Mouse (Mus musculus): ENCODE measurements around the gene Ahrr.

The Ahrr gene

DNA sequence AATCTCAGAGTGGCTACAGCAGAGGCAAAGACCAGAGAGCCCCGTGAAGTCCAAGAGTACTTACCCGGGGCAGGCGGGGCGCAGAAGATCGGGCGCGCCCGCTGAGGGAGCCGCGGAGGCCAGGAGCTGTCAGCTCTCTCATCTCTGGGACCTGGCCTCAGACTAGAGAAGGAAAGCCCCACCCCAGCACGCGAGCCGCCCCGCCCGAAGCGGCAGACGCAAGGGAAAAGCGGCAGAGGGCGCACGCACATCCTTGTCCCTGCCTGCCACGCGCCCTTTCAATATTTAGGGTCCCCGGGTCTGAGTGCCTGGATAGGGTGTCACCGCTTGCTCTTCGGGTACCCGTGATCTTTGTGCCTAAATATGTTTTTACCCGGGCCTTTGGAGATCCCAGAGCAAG, at the start of gene Ahrr:
Gene Ahrr (minus strand): TSS at position 165 of the 400 bp plus-strand sequence.
- no peak for DNase-seq (ENCODE audit: low read depth)

DNA sequence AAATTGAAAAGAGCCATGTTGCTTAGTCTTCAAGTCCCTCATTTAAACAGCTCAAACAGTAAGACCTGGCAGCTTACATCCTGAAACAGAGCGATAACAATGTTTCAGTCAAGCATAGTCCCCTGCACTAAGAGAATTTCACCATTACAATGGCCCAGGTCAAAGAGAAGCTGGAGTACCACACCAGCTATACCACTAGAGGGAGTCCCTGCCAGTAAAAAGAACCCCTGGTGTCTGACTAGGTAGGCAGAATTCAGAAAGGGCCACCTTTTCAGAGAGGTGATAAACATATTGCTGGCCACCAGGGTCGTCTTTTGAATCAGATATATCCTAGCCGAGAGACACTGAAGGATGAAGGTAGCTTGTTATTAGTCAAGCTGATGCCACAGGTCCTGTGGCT, 48.9 kb upstream of the Ahrr start:
- DNase-seq (ENCODE audit: low read depth), result peak; percentile 76

DNA sequence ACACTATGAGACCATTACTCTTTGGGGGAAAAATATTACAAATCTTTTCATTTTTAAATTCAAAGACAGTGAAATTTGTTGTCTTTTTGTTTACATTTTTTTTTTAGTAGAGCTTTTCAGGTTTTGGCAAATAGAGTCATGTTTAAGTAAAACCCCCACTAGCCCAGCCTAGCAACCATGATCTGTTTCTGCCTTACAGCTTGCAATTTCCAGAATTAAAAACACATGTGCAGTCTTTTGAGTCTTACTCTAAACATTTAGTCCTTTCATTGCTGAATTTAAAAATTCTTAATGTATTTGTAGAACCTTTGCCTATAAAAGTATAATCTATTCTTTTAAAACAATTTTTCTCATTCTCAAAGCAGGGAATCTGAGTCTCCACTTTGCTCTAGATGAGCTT, 37.2 kb upstream of the Ahrr start:
- DNase-seq (ENCODE audit: low read depth), result no peak

DNA sequence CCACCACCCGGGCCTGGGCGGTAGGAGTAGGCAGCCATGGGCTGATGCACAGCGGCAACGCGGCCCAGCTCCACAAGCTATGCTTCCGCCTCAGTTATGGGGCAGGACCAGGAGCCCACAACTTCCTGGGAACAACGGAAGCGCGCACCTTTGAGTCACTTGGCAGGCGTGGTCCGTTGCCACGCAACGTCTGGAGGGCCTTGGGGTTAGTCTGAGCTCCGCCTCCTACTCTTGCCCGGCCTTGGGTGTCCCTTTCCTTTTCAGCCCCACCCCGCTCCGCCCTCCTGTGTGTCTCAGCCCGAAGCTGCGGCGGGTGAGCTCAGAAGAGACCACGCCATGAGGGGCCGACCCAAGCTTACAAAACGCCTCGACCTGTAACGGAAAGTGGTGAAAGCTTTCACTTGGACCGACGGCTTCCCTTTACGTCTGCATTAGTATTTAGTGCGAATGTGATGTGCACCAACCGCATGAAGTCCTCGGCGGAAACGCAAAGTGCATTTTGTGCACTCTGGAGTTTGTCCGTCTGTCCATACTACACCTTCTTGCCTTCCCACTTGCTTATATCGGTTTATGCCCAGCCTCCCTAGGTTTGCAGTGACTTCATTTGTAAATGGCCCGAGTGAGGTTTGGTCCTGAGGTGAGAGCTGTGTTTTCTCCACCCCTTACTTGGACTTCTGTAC, 25.2 kb upstream of the Ahrr start, which contains the start of gene Pdcd6:
Gene Pdcd6 (minus strand): TSS at position 411 of the 680 bp plus-strand sequence.
- peak; percentile 99 for DNase-seq (ENCODE audit: low read depth)

DNA sequence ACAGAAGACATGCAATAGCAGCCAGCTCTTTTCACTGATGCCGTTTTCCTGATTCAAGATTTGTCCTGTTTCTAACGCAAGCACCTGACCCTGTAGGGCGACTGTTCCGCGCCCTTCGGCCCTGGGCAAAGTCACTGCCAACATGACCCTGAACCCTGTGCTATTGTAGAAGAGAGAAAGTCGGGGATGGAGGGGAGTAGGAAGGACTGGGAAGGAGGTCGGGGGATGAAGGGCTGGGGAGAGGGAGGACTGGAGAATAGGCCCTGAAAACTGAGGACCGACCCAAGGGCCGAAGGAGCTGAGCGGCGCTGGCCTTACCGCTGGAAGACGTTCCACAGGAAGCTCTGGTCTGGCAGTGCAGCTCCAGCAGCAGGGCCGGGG, 24.6 kb upstream of the Ahrr start:
- no peak for DNase-seq (ENCODE audit: low read depth)

DNA sequence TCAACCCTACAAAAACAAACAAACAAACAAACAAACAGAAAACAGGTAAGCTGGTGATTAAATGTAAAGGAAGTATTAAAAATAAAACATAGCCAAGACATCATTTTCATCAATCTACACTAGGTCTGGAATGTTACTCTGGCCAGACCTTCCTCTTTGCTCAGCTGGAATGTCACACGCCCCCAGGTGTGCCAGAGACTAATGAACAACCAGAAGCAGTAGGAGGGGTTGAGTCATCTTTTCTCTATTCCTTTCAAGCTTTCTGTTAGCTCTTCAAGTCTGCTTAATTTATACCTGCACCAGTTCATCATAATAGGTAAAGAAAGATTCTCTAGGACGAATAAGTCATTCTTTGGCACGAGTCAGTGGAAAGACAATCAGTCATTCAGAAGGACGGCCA, 24.3 kb upstream of the Ahrr start:
- DNase-seq (ENCODE audit: low read depth), result no peak

DNA sequence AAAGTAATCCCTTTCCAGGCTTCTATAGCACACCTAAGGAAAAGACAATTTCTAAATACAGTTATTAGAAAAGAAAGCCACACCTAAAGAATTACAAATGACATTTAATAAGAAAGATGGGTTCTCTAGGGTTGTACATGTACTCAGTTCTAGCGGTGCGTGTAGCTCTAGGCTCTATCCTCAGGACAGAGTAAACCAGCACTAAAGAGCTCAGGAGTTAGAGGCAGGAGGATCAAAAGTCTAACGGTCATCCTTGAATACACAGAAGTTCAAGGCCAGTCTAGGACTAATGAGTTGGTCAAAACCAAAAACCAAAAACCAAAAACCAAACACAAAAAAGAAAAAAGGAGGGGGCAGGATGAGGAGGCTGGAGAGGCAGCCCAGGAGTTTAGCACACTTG, 22.5 kb upstream of the Ahrr start:
- peak; percentile 36 for DNase-seq (ENCODE audit: low read depth)

DNA sequence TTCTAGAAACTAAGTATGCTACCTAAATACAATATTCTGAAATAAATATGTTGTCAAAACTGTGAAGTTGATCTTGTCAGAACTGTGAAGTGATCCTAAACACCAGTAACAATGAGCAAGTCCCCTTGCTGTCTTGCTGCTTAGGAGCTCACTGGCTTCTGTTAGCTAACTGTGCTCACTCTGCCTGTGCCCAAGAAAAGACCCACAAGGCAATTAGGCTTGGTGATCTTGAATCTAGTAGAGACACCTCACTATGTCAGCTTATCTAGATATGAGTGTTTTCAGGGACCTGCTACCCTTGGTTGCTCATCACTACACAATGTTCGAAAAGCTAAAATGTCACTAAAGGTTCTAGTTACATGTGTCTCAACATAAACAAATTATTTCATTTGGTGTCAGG, 13.6 kb upstream of the Ahrr start:
- no peak for DNase-seq (ENCODE audit: low read depth)

DNA sequence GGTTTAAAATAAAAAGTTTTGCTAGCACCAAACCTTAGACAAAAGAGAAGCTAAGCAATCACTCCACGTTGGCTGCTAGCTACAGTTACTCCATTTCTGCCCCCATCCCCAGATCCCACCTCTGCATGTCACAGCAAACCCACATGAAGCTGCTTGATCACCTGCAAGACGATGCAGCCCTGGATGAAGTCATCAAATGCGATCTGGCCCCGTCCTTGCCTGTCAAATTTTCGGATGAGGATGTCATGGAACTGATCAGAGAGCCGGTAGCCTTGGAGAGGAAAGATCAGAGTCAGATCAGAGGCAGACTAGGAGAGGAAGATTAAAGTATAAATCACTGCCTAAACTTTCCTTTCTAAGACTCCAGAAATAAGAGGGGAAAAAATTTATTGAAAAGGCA, 13.2 kb upstream of the Ahrr start:
- DNase-seq (ENCODE audit: low read depth), result no peak

DNA sequence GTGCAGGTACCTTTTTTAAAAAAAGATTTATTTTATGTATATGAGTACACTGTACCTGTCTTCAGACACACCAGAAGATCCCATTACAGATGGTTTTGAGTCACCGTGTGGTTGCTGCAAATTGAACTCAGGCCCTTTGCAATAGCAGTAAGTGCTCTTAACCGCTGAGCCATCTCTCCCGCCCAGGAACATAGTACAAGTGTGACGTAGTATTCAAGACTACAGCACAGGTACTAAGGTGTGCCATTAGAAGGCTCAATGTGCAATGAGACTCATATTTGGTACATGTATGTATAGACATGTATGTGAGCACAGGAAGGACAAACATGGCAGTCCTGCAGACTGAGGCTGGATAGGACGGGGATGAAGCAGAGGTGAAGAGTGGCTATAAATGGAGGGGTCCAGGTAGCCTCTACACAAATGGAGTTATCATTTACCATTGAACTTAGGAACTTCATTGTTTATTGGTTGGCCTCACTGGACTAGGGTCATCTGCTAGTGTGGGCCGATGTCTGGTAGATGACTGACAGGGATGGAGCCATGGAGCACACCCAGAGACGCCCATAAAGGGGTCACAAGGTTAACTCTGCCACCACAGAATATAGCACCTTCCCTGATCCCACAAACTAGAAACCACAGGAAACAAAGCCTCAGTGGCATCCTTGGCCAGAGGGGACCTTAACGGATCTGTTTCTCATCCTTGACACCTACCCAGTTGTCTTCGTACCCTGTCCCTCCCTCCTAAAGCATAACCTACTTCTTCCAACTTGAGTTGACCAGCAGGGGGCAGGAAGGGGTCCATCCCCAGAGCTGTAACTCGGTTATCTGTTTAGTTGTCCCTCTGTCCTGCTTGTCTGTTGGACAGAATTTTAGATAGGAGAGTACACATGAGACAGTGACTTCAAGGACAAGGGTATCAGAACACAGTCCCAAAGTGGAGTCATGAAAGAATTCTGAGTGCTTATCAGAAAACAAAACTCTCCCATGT, 10.2 kb upstream of the Ahrr start:
- DNase-seq (ENCODE audit: low read depth), result peak; percentile 30

DNA sequence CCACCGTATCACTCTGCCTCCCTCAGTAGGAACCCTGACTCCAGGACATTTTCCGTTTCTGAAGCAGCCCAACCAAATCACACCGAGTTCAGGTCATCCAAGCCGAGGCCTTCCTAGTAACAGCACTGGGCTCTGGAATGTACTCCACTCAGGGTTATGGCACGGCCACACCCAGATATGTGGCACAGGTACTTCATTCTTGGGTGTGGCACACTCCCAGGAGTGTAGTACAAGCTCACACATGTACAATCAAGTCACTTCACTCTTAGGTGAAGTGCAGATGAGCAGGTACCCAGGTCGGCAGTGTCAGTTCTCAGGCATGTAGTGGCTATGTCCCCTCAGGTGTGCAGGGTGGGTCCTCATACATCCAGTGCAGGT, 9.5 kb upstream of the Ahrr start:
- DNase-seq (ENCODE audit: low read depth), result no peak

DNA sequence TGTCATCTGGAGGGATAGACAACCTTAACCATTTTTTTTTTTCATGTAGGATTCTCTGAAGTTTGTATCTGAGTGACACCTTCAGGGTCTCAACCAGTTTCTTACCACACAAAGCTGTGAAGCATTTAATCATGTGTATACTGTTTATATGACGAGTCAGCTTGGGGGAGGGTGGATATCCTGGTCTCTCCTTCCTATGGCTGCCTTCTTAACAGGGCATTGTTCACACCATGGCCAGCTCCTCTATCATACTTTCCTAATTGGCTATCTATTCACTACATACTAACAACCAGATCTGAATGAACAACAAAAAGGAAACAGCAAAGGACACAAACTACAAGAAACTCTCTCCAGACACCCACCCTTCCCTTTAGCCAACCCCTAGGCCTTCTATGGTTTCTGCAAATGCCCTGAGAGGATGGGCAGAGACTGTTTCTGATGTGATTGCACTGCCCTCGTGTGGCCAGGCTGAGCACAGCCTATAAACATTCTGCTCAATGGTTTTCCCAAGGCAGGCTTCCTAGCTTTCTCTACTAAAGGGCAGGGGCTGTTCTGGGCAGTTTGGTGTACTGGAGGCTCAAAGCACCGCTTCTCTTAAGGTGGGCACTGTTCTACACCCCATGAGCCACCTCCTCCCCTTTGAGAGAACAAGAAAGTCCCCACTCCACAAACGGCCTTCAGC, 8.9 kb upstream of the Ahrr start:
- peak; percentile 68 for DNase-seq (ENCODE audit: low read depth)

DNA sequence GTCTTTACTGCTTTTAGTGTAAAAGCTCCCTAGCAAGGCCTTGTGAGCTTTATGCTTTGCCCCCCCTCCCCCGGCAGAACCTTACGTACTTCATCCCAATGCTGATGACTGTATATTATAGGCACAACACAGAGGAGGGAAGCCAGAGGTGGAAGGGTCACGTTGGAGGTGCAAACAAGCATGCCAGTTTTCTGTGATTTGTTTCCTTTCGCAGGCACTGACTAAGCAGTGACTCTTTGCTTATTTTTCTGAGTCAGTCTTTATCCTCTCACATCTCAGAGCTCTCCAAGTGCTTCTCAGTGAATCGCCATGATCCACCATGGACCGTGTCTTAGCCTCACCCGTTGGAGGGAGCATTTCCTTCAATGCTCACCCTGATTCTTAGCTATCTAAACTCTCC, 4.2 kb upstream of the Ahrr start:
- no peak for DNase-seq (ENCODE audit: low read depth)

DNA sequence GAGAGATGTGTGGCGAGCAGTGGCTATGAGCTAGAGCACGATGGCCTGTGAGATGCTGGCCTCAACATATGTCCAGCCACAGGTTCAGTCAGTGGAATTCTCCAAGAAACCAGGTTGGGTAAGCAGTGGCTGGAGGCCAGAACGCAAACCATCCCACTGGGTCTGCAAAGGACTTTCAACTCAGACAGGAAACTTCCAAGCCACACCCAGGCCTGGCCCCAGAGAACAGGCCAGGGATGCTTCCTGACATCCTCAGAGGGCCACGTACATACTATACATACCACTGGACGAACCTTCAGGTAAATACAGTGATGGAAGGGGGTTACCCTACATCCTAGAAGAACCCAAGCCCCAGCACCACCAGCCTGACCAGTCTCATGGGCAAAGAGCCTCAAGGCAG, 2.5 kb downstream of the Ahrr start:
- no peak for DNase-seq (ENCODE audit: low read depth)

DNA sequence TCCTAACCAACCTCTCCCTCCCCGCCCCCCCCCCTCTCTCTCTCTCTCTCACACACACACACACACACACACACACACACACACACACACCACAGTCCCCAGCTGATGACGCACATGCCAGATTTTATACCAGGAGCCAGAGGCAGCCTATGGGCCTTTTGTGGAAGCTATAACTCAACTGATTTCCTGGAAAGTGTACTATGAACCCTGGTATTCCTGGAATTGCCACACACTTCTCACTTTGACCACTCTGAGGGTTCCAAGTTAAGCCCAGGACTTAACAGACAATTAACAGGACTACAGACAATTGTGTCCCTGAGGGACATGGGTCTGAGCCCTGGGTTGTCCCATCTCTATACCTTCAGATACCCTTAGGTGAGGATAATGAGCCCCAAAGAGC, 9.8 kb downstream of the Ahrr start:
- no peak for DNase-seq (ENCODE audit: low read depth)

DNA sequence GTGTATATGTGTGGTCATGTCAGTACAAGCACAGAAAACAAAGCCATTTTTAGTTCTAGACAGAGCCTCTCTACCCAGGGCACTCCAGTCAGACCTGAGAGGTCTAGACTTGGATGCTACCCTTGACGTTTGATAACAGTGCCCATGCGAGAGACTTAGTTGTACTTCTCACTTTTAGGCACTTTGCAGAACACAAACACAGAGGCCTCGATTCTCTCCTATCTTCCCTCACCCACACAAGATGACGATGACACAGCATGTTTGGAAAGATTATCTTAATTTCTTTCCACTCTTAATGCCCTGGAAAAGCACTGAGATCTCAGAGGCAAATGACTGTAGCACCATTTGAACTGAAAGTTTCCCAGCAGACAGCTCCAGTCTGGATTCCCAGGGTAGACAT, 16.4 kb downstream of the Ahrr start:
- no peak for DNase-seq (ENCODE audit: low read depth)

DNA sequence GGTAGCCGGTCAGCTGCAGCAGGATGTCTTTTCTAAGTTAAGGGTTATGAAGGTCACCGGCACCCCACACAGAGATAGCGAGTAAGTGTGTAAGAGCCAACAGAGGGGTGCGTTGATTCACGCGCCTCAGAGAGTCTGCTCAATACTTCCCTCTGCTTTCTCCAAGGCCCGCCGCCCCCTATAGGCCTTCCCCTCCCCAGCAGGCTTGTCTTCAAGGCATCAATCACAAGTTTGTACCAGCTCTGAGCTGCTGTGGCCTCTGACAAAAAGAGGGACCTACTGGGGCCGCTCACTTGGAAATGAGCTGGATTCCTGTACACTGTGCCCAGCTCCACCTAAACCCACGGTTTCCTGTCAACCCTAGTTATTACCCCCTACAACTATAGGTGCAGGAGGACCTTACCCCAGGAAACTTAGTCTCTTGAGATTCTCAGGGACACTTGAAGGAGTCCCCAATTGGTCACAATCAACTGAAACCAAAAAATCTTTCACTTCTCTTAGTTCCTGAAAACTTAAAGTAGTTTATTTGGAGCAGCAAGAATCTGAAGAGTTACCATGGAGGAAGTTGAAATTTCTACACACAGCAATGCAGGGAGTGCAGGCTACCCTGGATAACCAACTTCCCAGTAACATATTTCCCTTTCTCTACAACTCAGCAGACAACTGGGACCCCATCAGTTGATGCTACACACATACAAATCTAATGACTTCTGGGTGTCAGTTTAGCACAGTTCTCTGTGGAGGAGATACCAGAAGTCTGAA, 31.7 kb downstream of the Ahrr start:
- no peak for DNase-seq (ENCODE audit: low read depth)

DNA sequence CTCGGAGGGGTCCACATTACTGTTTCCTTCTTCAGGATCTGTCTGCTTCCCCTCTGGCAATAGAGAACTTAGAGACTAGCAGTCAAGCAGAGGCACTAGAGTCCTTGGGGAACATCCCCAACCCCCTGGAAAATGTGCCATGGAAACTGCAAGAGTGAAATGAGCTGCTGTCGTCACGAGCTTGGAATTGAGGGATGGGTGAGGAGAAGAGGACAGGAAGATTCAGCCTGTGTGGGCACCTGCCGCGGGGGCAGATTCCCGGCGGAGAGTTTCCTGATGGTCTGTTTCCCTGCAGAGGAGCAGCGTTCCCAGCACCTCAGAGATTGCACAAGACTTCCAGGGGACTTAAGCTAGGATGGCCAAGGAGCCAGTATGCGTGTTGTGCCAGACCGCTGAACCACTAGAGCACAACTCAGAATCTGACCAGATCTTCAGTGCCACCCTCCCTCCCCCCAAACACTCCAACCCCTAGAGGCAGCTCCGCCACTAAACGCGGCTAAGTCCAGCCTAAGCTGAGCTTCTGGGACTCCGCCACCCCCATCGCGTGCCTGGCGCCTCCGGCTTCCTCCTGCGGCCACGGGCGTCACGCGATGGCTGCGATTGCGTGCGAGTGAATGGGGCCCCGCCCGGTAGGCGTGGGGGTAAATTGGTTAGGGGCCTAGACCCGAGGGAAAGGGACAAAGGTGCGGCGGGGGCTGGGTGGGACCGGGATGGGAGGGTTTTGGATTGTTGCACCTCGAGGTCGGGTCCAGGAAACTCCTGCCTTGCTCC, 32.5 kb downstream of the Ahrr start:
- DNase-seq (ENCODE audit: low read depth), result no peak

DNA sequence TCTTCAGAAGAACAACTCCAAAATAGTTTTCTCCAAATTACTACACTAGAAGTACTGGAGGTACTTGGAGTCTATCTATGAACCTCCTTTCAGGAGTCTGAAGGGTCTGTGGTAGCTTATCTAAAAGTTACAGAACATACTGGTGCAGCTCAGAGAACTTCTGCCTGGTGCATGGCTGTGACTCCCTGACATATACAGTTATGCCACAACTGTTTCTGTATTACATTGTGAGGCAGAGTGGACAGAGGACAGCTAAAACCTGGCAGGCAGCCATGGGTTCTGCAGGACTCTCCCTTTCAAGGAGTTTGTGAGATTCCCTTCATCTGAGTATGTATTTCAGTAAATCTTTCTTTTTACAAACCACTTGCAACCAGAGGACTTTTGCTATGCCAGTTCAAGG, 45.6 kb downstream of the Ahrr start:
- no peak for DNase-seq (ENCODE audit: low read depth)

DNA sequence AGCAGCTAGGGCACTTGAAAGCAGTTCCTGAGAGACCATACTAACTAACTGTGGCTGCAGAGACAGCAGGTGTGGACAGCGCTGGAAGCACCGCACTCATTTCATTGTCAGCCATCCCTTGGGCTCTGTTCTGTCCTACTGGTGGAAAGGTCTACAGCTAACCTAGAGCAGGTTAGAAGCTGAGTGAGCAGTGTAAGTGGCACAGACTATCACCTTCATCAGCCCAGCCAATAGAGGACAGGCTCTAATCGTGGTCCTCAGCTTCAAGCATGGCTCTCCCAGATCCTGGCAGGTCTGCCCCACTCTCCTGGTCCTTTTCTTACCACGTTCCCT, 46.3 kb downstream of the Ahrr start:
- no peak for DNase-seq (ENCODE audit: low read depth)

DNA sequence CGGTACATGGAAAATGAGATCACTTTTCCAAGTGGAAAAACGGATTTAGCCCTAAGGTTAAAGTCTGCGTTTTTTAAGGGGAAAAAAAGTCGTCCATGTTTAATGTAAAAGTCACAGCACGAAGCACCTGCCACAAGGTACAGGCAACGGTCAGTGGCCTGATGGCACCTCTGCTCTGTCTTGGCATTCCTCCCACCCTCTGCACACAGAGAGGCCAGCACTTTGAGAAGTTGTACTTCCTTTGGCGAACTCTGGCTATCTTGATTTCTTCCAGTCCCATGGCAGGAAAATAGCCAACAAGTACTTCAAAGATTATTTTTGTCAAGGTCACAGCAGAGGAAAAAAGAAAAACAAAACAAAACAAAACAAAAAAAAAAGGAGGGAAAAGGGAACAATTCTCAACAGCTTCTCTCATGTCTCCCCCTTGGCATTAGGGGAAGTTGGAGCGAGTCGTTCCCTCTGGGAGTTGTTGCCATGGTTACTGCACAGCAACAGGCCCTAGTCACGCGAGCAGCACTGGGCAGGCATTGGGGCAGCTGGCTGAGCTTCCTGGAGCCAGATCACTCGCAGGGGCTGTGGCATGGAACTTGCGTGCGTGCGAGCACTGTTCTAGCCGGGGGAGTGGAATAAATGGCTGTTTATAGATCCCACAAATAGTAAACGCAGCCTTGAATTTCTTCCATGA, 46.8 kb downstream of the Ahrr start:
- DNase-seq (ENCODE audit: low read depth), result no peak

Measured in 416B (cell line).